Mouse (Mus musculus) embryonic facial prominence, embryonic 11.5 days (tissue): Measurements from ENCODE around the gene Mapk9. TPM values are rescaled to one million over a fixed set of nuclear protein-coding genes. Genes with fewer than 3 reads are reported as not detected.
"Not testable (repeated sequence)": the region's sequence is repeated elsewhere in the genome, so short reads cannot be mapped to it uniquely, and the experiment has no call there.

ENCODE experiments used
- ATAC-seq: fragments of 200-750 bp; cut with Nextera tagmentation; replicated peaks from 2 replicates; pipeline ENCODE4 v1.8.0; 2017; ENCODE audit warnings: low read depth; ENCODE audit not compliant: insufficient number of reproducible peaks, low FRiP score, low TSS enrichment
- DNase-seq: peaks from one replicate; pipeline ENCODE4 v3.0.0-alpha.2; 2015; ENCODE audit warnings: low spot score
- H3K27ac ChIP-seq: fragments of 300-500 bp; sonication (generic); replicated peaks from 2 replicates; pipeline ENCODE4 v1.5.1; 2014; ENCODE audit warnings: mild to moderate bottlenecking, low read depth, low read length, control low read depth
- H3K27me3 ChIP-seq: fragments of 300-500 bp; sonication (generic); 2 replicates; pipeline ENCODE4 v1.6.1; 2014; ENCODE audit warnings: mild to moderate bottlenecking, low read length, moderate library complexity, mixed read lengths; ENCODE audit not compliant: control insufficient read depth, insufficient read depth
- H3K36me3 ChIP-seq: fragments of 300-500 bp; sonication (generic); replicated peaks from 2 replicates; pipeline ENCODE4 v1.6.1; 2014; ENCODE audit warnings: low read depth, mild to moderate bottlenecking, low read length, moderate library complexity, mixed read lengths; ENCODE audit not compliant: control insufficient read depth, insufficient read depth
- H3K4me1 ChIP-seq: fragments of 300-500 bp; sonication (generic); 2 replicates; pipeline ENCODE4 v1.6.1; 2014; ENCODE audit warnings: low read length, mixed read lengths; ENCODE audit not compliant: control insufficient read depth, insufficient read depth
- H3K4me2 ChIP-seq: fragments of 300-500 bp; sonication (generic); 2 replicates; pipeline ENCODE4 v1.6.1; 2014; ENCODE audit warnings: low read depth, mild to moderate bottlenecking, control low read depth, low read length, moderate library complexity
- H3K4me3 ChIP-seq: fragments of 300-500 bp; sonication (generic); 2 replicates; pipeline ENCODE4 v1.5.1; 2014; ENCODE audit warnings: low read depth, low read length, control low read depth
- H3K9ac ChIP-seq: fragments of 300-500 bp; sonication (generic); replicated peaks from 2 replicates; pipeline ENCODE4 v1.6.1; 2014; ENCODE audit warnings: mild to moderate bottlenecking, control low read depth, low read length
- H3K9me3 ChIP-seq: fragments of 300-500 bp; sonication (generic); replicated peaks from 2 replicates; pipeline ENCODE4 v1.6.1; 2016; ENCODE audit warnings: mild to moderate bottlenecking, low read length, inconsistent platforms, mixed read lengths; ENCODE audit not compliant: control insufficient read depth
- WGBS: fragments of 180-500 bp; shearing (Covaris S2); extraction: QIAGEN DNeasy Blood & Tissue Kit; methylation state at CpG from one replicate; pipeline ENCODE4 v1.1.7; 2014; 5-methylcytosine and 5-hydroxymethylcytosine counted together
- polyA plus RNA-seq: library from polyadenylated mRNA; unstranded; fragments of >200 nt; fragmentation: Nextera tagmentation; extraction: Ambion mirVana; gene quantifications from 2 replicates; pipeline ENCODE4 v1.2.1, GENCODE M21; 2014

Gene Mapk9
- polyA plus RNA-seq, result 43.1 and 43.7 TPM in 2 replicates

GRCm38 (mm10) chr11:49846401-49847070 lies at the start of gene Mapk9:
Gene Mapk9, plus strand, starts transcription at chr11:49846751.
- WGBS, result under 1% methylated on average over 56 of the region's 68 CpGs
- H3K4me3 ChIP-seq, result peak within 1 kb of the TSS; percentile 92
- no peaks in the 10 kb centered on the region for H3K9me3 ChIP-seq
- peak within 1 kb of the TSS; percentile 59 for H3K27ac ChIP-seq
- H3K27me3 ChIP-seq, result no peaks in the 10 kb centered on the region
- no peaks in the 10 kb centered on the region; the same call in 1 of the 2 replicates for H3K4me1 ChIP-seq
- peak; percentile 98 for ATAC-seq
- no peaks in the 10 kb centered on the region for H3K36me3 ChIP-seq
- H3K4me2 ChIP-seq, result peak within 1 kb of the TSS; percentile 93
- peak within 1 kb of the TSS; percentile 91 for H3K9ac ChIP-seq
- DNase-seq, result peak; percentile 97

GRCm38 (mm10) chr11:49798931-49799330 lies 47.6 kb upstream of the Mapk9 start:
- H3K36me3 ChIP-seq, result no peaks in the 10 kb centered on the region
- no peak for ATAC-seq
- DNase-seq, result no peak
- H3K9ac ChIP-seq, result no peak overlapping the region
- H3K27ac ChIP-seq, result no peak overlapping the region
- no peak overlapping the region for H3K4me3 ChIP-seq
- H3K9me3 ChIP-seq, result no peaks in the 10 kb centered on the region
- no peaks in the 10 kb centered on the region for H3K27me3 ChIP-seq
- no peaks in the 10 kb centered on the region for H3K4me1 ChIP-seq
- 91% methylated on average over 6 of the region's 6 CpGs for WGBS
- H3K4me2 ChIP-seq, result no peak overlapping the region

- Histone ChIP-seq H3K4me1 (no peaks in the 10 kb centered on the region), H3K9ac (no peak overlapping the region), H3K36me3 (no peaks in the 10 kb centered on the region), H3K27me3 (no peaks in the 10 kb centered on the region), H3K4me2 (no peak overlapping the region), H3K27ac (no peak overlapping the region), H3K9me3 (no peaks in the 10 kb centered on the region), H3K4me3 (no peak overlapping the region)
- DNase-seq (no peak), ATAC-seq (no peak)
- WGBS, result 84% methylated on average over 4 of the region's 4 CpGs
These were observed 45.0 kb upstream of the Mapk9 start for GRCm38 (mm10) chr11:49801516-49801915.

- Histone ChIP-seq H3K4me2 (no peak overlapping the region), H3K4me3 (no peak overlapping the region), H3K27me3 (no peaks in the 10 kb centered on the region), H3K9me3 (no peaks in the 10 kb centered on the region), H3K9ac (no peak overlapping the region), H3K36me3 (no peaks in the 10 kb centered on the region; the same call in 1 of the 2 replicates), H3K27ac (no peak overlapping the region), H3K4me1 (no peaks in the 10 kb centered on the region)
- DNase-seq (no peak), ATAC-seq (no peak)
- WGBS, result 93% methylated on average over 4 of the region's 4 CpGs
These were observed 42.8 kb upstream of the Mapk9 start for GRCm38 (mm10) chr11:49803801-49804200.

GRCm38 (mm10) chr11:49806218-49806617 lies 40.3 kb upstream of the Mapk9 start:
- no peaks in the 10 kb centered on the region for H3K9me3 ChIP-seq
- 31% methylated on average over 3 of the region's 3 CpGs for WGBS
- H3K9ac ChIP-seq, result no peak overlapping the region
- H3K36me3 ChIP-seq, result peaks cover 2% of the 10 kb centered on the region
- ATAC-seq (no peak), DNase-seq (no peak)
- H3K4me3 ChIP-seq, result no peak overlapping the region
- no peak overlapping the region for H3K27ac ChIP-seq
- H3K27me3 ChIP-seq, result no peaks in the 10 kb centered on the region
- no peaks in the 10 kb centered on the region for H3K4me1 ChIP-seq
- no peak overlapping the region for H3K4me2 ChIP-seq

- no peak overlapping the region for H3K4me3 ChIP-seq
- H3K27me3 ChIP-seq, result no peaks in the 10 kb centered on the region
- WGBS, result 97% methylated on average over 9 of the region's 9 CpGs
- H3K9me3 ChIP-seq, result no peaks in the 10 kb centered on the region
- no peak for DNase-seq
- peaks cover 2% of the 10 kb centered on the region for H3K36me3 ChIP-seq
- no peak overlapping the region for H3K4me2 ChIP-seq
- no peaks in the 10 kb centered on the region for H3K4me1 ChIP-seq
- H3K27ac ChIP-seq, result no peak overlapping the region
- H3K9ac ChIP-seq, result no peak overlapping the region
- ATAC-seq, result no peak
These were observed 37.6 kb upstream of the Mapk9 start for GRCm38 (mm10) chr11:49808946-49809345.

GRCm38 (mm10) chr11:49810696-49811095 lies 35.9 kb upstream of the Mapk9 start:
- not testable (repeated sequence) for ATAC-seq, H3K4me1 ChIP-seq, DNase-seq, H3K9ac ChIP-seq, H3K27ac ChIP-seq, H3K4me2 ChIP-seq, H3K27me3 ChIP-seq, H3K4me3 ChIP-seq, H3K36me3 ChIP-seq, H3K9me3 ChIP-seq
- 87% methylated on average over 7 of the region's 7 CpGs for WGBS

GRCm38 (mm10) chr11:49811099-49811541 lies 35.4 kb upstream of the Mapk9 start:
- ATAC-seq, result no peak
- H3K4me2 ChIP-seq, result no peak overlapping the region
- no peaks in the 10 kb centered on the region for H3K27me3 ChIP-seq
- 93% methylated on average over 8 of the region's 8 CpGs for whole genome bisulfite sequencing
- no peak overlapping the region for H3K9ac ChIP-seq
- H3K27ac ChIP-seq, result no peak overlapping the region
- H3K36me3 ChIP-seq, result peaks cover 2% of the 10 kb centered on the region
- no peak for DNase-seq
- H3K9me3 ChIP-seq, result no peaks in the 10 kb centered on the region
- H3K4me3 ChIP-seq, result no peak overlapping the region
- no peaks in the 10 kb centered on the region for H3K4me1 ChIP-seq
